Mouse (Mus musculus): ENCODE measurements at regions not wholly inside any gene's neighbourhood (a gene's known extent, or its start where the extent isn't known, plus 50 kb on each side); places are given as distances from the start of the nearest gene placed in this dataset.

GRCm38 (mm10) chr15:97610767-97611166, 94.9 kb downstream of the Rpap3 start:
- TF ChIP-seq CTCF (IDR thresholded peaks at IDR 0.05; ENCODE audit: low read depth) (no peak), EP300 (IDR thresholded peaks at IDR 0.05; ENCODE audit: low read depth) (no peak)

Data from liver, embryonic 14.5 days (tissue).